Mouse (Mus musculus) lung, adult 2 months (tissue): ENCODE data around the gene Selenon.

Experiments used
- CTCF ChIP-seq: fragments of 200-500 bp; IDR thresholded peaks from 2 replicates; pipeline ENCODE4 v1.5.1; 2011; ENCODE audit warnings: mild to moderate bottlenecking, low read length, control low read depth; ENCODE audit not compliant: insufficient read depth
- POLR2A ChIP-seq: fragments of 200-500 bp; IDR thresholded peaks from 2 replicates; pipeline ENCODE4 v1.6.1; 2011; ENCODE audit warnings: low read depth, mild to moderate bottlenecking, control low read depth, low read length, borderline replicate concordance; ENCODE audit errors: extremely low read depth

DNA sequence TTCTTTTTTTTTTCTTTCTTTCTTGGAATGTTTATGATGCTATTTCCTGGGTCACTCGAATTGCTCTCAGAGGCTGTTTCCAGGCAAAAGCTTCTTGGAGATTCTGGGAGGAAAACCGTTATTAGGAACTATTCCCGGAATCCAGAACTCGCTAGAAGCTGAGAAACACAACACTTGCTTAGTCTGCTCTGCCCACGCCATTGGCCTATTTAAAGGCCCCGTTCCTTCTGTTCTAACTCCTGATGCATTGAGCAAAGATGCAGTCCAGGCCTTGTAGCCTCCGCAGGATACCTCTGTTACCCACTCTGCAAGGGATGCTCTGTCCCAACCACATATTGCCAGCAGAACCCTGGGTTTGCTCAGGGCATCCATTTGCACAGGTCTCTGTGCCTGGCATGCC is 48.8 kb upstream of the Selenon start:
- TF ChIP-seq CTCF, result no peak
- no peak for TF ChIP-seq POLR2A
